Mouse (Mus musculus): ENCODE results near the gene Armc9. TPM values are rescaled to one million over a fixed set of nuclear protein-coding genes. Genes with fewer than 3 reads are reported as not detected.

Gene Armc9
- total and polyA plus RNA-seq, 3 experiments: 10.9 to 15.5 (median 15.1) TPM

DNA sequence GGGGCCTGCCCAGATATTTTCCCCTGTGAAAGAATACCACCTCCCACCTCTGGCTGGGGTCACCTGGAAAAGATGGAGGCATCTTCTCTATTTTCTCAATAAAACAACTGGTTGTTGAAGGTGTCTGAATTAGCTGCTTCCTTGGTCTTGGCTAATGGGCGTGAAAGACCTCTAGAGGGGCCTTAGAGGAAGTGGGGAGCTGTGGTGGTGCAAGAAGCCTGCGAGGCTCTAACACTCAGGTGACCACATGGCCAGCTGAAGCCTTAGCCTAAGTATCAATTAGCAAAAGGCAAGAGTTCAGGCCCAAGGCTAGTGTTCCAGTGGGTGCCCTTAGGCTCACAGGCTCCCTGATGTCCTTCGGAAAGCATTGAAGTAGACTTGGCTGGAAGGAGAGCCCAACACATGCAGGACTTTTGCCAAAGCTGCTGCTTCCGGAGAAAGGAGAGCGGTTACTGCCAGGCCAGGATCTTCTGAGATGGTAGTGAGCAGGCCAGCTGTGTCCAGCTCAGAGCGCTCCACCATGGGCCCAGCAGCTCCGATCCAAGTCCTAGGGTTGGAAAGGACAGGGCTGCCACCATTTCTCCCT is 152.7 kb downstream of the Armc9 start:
- in situ Hi-C loops (cut with MboI; ENCODE audit: low pct_ligation_motif_present, low pct_unique_long_range_greater_than_20kb, low sequenced_read_pairs): no loop called here
- Histone ChIP-seq H3K4me1 (ENCODE audit: control insufficient read depth in 1 of 2, insufficient read depth in 2 of 2) (peaks cover 0 to 7% of the 10 kb centered on the region in 2 experiments; a peak in 2 of 4 replicates), H3K79me2 (replicated peaks; ENCODE audit: control insufficient read depth, extremely low read depth, insufficient read depth, poor library complexity, severe bottlenecking) (no peaks in the 10 kb centered on the region), H3K9ac (ENCODE audit: insufficient read depth, low read depth) (no peak overlapping the region), H3K4me3 (replicated peaks in 1 of 3; ENCODE audit: low read depth in 2 of 3, low read length in 2 of 3, poor library complexity in 1 of 3) (no peak overlapping the region), H3K4me2 (ENCODE audit: insufficient read depth, low read depth, poor library complexity, severe bottlenecking) (no peak overlapping the region), H3K9me3 (replicated peaks; ENCODE audit: low read length) (no peaks in the 10 kb centered on the region), H3K36me3 (replicated peaks in 1 of 2; ENCODE audit: control insufficient read depth in 1 of 2, insufficient read depth in 1 of 2, low read length in 1 of 2) (no peaks in the 10 kb centered on the region), H3K27ac (ENCODE audit: insufficient read depth, low read depth) (no peak overlapping the region), H3K27me3 (replicated peaks) (no peaks in the 10 kb centered on the region)
- dilution Hi-C loops (cut with MboI; ENCODE audit: extremely low pct_ligation_motif_present, extremely low pct_unique_long_range_greater_than_20kb, low sequenced_read_pairs): no loop called here
- no peak for DNase-seq (ENCODE audit: extremely low read depth)
- TF ChIP-seq RCOR1 (conservative IDR thresholded peaks at IDR 0.05; ENCODE audit: low read depth, low read length) (no peak), USF2 (conservative IDR thresholded peaks at IDR 0.05; ENCODE audit: low read depth, low read length) (no peak), TCF12 (IDR thresholded peaks at IDR 0.05; ENCODE audit: low read depth, low read length) (no peak), UBTF (IDR thresholded peaks at IDR 0.05; ENCODE audit: low read depth, low read length) (no peak), TBP (conservative IDR thresholded peaks at IDR 0.05; ENCODE audit: low read depth, low read length) (no peak), MAZ (IDR thresholded peaks at IDR 0.05; ENCODE audit: low read depth, low read length) (no peak), MYC (IDR thresholded peaks at IDR 0.05; ENCODE audit: low read depth, low read length) (no peak)

DNA sequence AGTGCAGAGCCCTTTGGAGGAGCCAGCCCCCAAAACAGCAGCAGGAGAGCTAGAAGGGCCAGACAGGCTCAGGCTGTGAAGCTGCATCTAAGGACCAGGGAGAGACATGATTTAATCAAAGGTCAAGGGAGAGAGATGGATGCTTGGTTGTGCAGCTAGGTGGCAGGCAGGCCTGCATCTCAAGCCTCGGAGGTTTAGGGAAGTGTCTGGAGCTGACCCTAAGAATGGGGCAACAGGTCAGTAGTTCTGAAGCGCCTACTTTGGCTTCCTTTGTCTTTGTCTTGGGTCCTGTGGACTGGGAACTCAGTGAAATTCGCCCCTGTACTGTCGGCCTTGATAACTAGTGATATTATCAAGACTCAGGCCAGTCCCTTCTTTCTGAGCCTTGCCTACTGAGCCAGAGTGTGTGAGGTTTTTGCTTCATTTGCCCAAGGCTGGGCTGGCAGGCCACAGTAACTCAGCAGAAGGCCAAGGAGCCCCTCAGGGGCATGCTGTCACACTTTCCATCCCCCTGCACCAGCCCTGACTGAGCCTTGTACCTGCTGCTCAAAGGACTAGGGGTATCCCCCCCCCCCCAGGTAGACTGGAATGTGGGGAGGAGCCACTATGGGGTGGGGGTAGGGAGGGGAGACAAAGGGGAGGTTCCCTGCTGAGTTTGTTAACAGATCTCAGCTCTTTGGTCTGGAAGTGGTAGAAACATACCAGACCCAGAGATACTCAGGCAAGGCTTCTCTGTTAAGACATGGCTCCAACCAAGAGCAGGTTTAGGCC is 153.5 kb downstream of the Armc9 start:
- Histone ChIP-seq H3K4me1 (ENCODE audit: control insufficient read depth in 1 of 2, insufficient read depth in 2 of 2) (peaks cover 0 to 5% of the 10 kb centered on the region in 2 experiments; a peak in 2 of 4 replicates), H3K36me3 (replicated peaks in 1 of 2; ENCODE audit: control insufficient read depth in 1 of 2, insufficient read depth in 1 of 2, low read length in 1 of 2) (no peaks in the 10 kb centered on the region), H3K79me2 (replicated peaks; ENCODE audit: control insufficient read depth, extremely low read depth, insufficient read depth, poor library complexity, severe bottlenecking) (no peaks in the 10 kb centered on the region), H3K27ac (ENCODE audit: insufficient read depth, low read depth) (no peak overlapping the region), H3K4me2 (ENCODE audit: insufficient read depth, low read depth, poor library complexity, severe bottlenecking) (no peak overlapping the region), H3K4me3 (replicated peaks in 1 of 3; ENCODE audit: low read depth in 2 of 3, low read length in 2 of 3, poor library complexity in 1 of 3) (no peak overlapping the region), H3K9me3 (replicated peaks; ENCODE audit: low read length) (no peaks in the 10 kb centered on the region), H3K9ac (ENCODE audit: insufficient read depth, low read depth) (no peak overlapping the region), H3K27me3 (replicated peaks) (no peaks in the 10 kb centered on the region)
- in situ Hi-C loops (cut with MboI; ENCODE audit: low pct_ligation_motif_present, low pct_unique_long_range_greater_than_20kb, low sequenced_read_pairs): no loop called here
- TF ChIP-seq ZC3H11A (IDR thresholded peaks at IDR 0.05; ENCODE audit: low read depth, low read length) (no peak), TBP (conservative IDR thresholded peaks at IDR 0.05; ENCODE audit: low read depth, low read length) (no peak), PAX5 (IDR thresholded peaks at IDR 0.05; ENCODE audit: low read length) (no peak), ELF1 (IDR thresholded peaks at IDR 0.05; ENCODE audit: low read depth, low read length) (no peak), MEF2A (IDR thresholded peaks at IDR 0.05; ENCODE audit: borderline replicate concordance, low read depth, low read length) (no peak), NELFE (IDR thresholded peaks at IDR 0.05; ENCODE audit: low read depth, low read length) (no peak), MAX (IDR thresholded peaks at IDR 0.05; ENCODE audit: low read length) (no peak), RAD21 (IDR thresholded peaks at IDR 0.05; ENCODE audit: low read depth, low read length) (no peak), USF2 (conservative IDR thresholded peaks at IDR 0.05; ENCODE audit: low read depth, low read length) (no peak), ZKSCAN1 (IDR thresholded peaks at IDR 0.05; ENCODE audit: borderline replicate concordance, low read depth, low read length) (no peak), ZMIZ1 (IDR thresholded peaks at IDR 0.05; ENCODE audit: low read depth, low read length) (no peak), CTCF (conservative IDR thresholded peaks at IDR 0.05 in 1 of 2, IDR thresholded peaks at IDR 0.05 in 1 of 2; ENCODE audit: low read depth in 2 of 2, low read length in 2 of 2) (no peak), CHD2 (IDR thresholded peaks at IDR 0.05; ENCODE audit: low read length) (no peak), ETS1 (conservative IDR thresholded peaks at IDR 0.05; ENCODE audit: low read depth, low read length) (no peak), SIN3A (IDR thresholded peaks at IDR 0.05; ENCODE audit: low read length) (no peak), MAZ (IDR thresholded peaks at IDR 0.05; ENCODE audit: low read depth, low read length) (no peak), NRF1 (IDR thresholded peaks at IDR 0.05; ENCODE audit: low read depth, low read length) (no peak)
- no peak for DNase-seq (ENCODE audit: extremely low read depth)
- dilution Hi-C loops (cut with MboI; ENCODE audit: extremely low pct_ligation_motif_present, extremely low pct_unique_long_range_greater_than_20kb, low sequenced_read_pairs): no loop called here

All from CH12.LX (cell line).